Mouse (Mus musculus) natural killer cell, adult 2 months (primary cell): ENCODE results near the gene BC051665.

Experiments
- DNase-seq, 2 experiments: peaks; one replicate each; pipeline ENCODE4 v3.0.0; 2022; ENCODE audit warnings: low spot score in 2 of 2

Gene BC051665

DNA sequence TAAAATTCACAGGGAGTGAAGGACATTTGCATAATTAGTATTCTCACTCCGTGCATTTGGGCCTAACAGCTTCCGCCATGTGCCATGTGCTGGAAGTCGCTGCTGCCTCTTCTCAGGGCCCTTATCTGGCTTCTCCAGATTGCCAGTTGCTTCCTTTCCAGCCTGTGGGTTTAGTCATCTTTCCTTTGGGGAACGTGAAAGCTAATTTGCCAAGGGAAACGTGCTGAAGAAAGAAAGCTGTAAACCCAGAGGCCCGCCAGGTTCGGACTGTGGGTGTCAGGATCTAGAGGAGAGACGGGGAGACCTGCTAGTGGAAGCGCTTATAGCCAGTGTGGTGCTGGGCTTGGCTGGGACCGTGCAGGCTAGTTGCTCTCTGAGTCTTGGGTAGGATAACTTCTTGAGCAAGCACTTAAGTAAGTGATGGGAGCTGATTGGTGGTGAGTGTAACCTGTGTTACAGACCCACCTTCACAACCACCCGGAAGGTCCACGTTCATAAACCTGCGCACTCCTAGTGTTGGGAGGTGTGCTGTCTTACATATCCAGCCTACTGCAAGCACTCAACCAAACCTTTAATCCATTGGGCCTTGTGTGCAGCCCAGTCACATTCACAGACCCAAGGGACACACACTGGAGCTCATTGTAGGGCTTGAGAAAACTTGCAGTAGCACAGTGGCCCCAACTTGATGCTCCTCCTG lies 42.6 kb downstream of the BC051665 start:
- DNase-seq, result no peak

DNA sequence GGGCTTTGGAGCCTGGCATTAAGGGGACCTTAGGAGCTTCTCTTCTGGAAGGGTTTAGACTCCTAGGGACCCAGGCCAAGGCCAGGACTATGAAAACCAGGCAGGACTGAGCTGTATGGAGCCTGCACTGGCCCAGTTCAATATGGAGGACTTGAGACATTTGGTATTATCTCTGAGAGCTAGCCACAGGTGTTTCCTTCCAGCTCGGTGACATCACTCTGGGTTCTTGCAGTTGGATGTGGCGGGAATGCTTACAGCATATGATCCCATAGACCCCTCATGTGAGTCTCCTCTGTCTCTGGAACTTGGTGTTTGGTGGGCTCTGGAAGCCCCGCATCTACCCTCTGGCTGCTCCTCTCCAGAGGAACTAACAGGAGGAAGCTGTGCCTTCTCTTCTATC lies 43.6 kb downstream of the BC051665 start:
- DNase-seq, result no peak

DNA sequence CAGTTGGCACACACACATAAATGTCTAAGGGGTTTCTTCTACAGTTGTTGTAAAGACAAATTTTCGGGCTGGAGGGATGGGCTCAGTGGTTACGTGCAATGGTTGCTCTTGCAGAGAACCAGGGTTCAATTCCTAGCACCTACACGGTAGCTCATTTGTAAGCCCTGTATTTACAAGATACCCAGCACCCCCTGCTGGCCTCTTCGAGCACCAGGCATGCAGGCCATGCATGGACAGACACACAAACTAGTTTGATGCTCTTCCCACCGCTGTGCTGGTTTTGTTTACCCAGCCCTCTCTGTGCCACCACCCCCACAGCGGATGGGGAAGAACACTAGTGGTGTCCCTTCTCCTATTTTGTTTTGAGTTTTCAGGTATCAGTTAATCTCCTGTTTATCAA lies 45.9 kb downstream of the BC051665 start:
- no peak for DNase-seq

DNA sequence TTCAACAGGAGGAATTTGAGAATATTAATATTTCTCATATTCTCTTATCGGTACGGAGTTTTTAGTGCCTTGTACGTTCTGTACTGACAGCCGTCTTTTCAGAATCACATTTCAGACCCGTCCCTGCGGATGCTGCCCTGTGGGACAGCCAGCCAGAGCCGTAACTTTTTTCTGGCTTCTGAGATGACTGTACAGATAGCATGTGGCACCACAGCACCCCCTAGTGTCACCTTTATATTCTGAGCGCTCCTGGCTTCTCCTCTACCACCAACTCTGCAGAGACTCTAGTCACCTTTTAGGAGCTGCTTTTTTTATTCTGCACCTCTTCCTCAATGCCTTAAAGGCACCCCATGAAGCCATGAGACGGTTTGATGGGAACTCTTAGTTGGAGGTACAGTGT lies 47.7 kb downstream of the BC051665 start:
- DNase-seq, result peak; percentile 71

- peak; percentile 90 to 93 for DNase-seq
These were observed 48.4 kb downstream of the BC051665 start for GRCm38 (mm10) chr13:60737632-60738324.

- no peak for DNase-seq
These were observed 49.6 kb downstream of the BC051665 start for GRCm38 (mm10) chr13:60736421-60737105.

GRCm38 (mm10) chr13:60735306-60735705 lies 50.9 kb downstream of the BC051665 start:
- no peak for DNase-seq
